Mouse (Mus musculus): ENCODE measurements at regions not wholly inside any gene's neighbourhood (a gene's known extent, or its start where the extent isn't known, plus 50 kb on each side); places are given as distances from the start of the nearest gene placed in this dataset.

- Histone ChIP-seq H3K4me1 (ENCODE audit: control insufficient read depth, insufficient read depth, low read length) (no peaks in the 10 kb centered on the region), H3K9me3 (replicated peaks; ENCODE audit: control insufficient read depth, insufficient read depth, low read length, poor library complexity, severe bottlenecking) (no peaks in the 10 kb centered on the region)
- no peak for TF ChIP-seq POLR2A (IDR thresholded peaks at IDR 0.05; ENCODE audit: insufficient read depth, low read length)
- no peak for TF ChIP-seq EP300 (IDR thresholded peaks at IDR 0.05; ENCODE audit: insufficient read depth, low read depth, low read length)
- no peak for TF ChIP-seq CTCF (IDR thresholded peaks at IDR 0.05; ENCODE audit: low read depth, low read length)
These were observed 527.2 kb upstream of the Robo1 start for GRCm38 (mm10) chr16:71780945-71781344.

GRCm38 (mm10) chr16:71812840-71813239, 495.3 kb upstream of the Robo1 start:
- Histone ChIP-seq H3K4me1 (ENCODE audit: control insufficient read depth, insufficient read depth, low read length) (no peaks in the 10 kb centered on the region), H3K27me3 (ENCODE audit: control insufficient read depth, insufficient read depth, low read length, poor library complexity, severe bottlenecking) (no peaks in the 10 kb centered on the region), H3K36me3 (ENCODE audit: control insufficient read depth, insufficient read depth, low read length, poor library complexity, severe bottlenecking) (no peaks in the 10 kb centered on the region), H3K4me3 (ENCODE audit: low read depth, low read length) (no peak overlapping the region), H3K9me3 (replicated peaks; ENCODE audit: control insufficient read depth, insufficient read depth, low read length, poor library complexity, severe bottlenecking) (no peaks in the 10 kb centered on the region), H3K9ac (ENCODE audit: low read depth, poor library complexity, severe bottlenecking) (no peak overlapping the region), H3K27ac (ENCODE audit: insufficient read depth, low read length) (no peak overlapping the region)
- no peak for TF ChIP-seq EP300 (IDR thresholded peaks at IDR 0.05; ENCODE audit: insufficient read depth, low read depth, low read length)
- TF ChIP-seq CTCF (IDR thresholded peaks at IDR 0.05; ENCODE audit: low read depth, low read length): no peak
- no peak for TF ChIP-seq POLR2A (IDR thresholded peaks at IDR 0.05; ENCODE audit: insufficient read depth, low read length)

More at GRCm38 (mm10) chr16:71780945-71781344, 527.2 kb upstream of the Robo1 start:
- Histone ChIP-seq H3K27me3 (ENCODE audit: control insufficient read depth, insufficient read depth, low read length, poor library complexity, severe bottlenecking) (no peaks in the 10 kb centered on the region), H3K36me3 (ENCODE audit: control insufficient read depth, insufficient read depth, low read length, poor library complexity, severe bottlenecking) (no peaks in the 10 kb centered on the region), H3K9ac (ENCODE audit: low read depth, poor library complexity, severe bottlenecking) (no peak overlapping the region), H3K27ac (ENCODE audit: insufficient read depth, low read length) (no peak overlapping the region), H3K4me3 (ENCODE audit: low read depth, low read length) (no peak overlapping the region)

- no peaks in the 10 kb centered on the region for H3K36me3 ChIP-seq (ENCODE audit: control insufficient read depth, insufficient read depth, low read length, poor library complexity, severe bottlenecking)
- no peak overlapping the region for H3K4me3 ChIP-seq (ENCODE audit: low read depth, low read length)
- no peak overlapping the region for H3K9ac ChIP-seq (ENCODE audit: low read depth, poor library complexity, severe bottlenecking)
- no peak overlapping the region for H3K27ac ChIP-seq (ENCODE audit: insufficient read depth, low read length)
- TF ChIP-seq EP300 (IDR thresholded peaks at IDR 0.05; ENCODE audit: insufficient read depth, low read depth, low read length) (no peak), POLR2A (IDR thresholded peaks at IDR 0.05; ENCODE audit: insufficient read depth, low read length) (no peak), CTCF (IDR thresholded peaks at IDR 0.05; ENCODE audit: low read depth, low read length) (no peak)
- H3K4me1 ChIP-seq (ENCODE audit: control insufficient read depth, insufficient read depth, low read length): no peaks in the 10 kb centered on the region
- no peaks in the 10 kb centered on the region; the same call in 1 of the 2 replicates for H3K9me3 ChIP-seq (replicated peaks; ENCODE audit: control insufficient read depth, insufficient read depth, low read length, poor library complexity, severe bottlenecking)
- H3K27me3 ChIP-seq (ENCODE audit: control insufficient read depth, insufficient read depth, low read length, poor library complexity, severe bottlenecking): no peaks in the 10 kb centered on the region
These were observed 472.8 kb upstream of the Robo1 start for GRCm38 (mm10) chr16:71835325-71835724.

- Histone ChIP-seq H3K27ac (ENCODE audit: insufficient read depth, low read length) (no peak overlapping the region), H3K36me3 (ENCODE audit: control insufficient read depth, insufficient read depth, low read length, poor library complexity, severe bottlenecking) (no peaks in the 10 kb centered on the region), H3K9ac (ENCODE audit: low read depth, poor library complexity, severe bottlenecking) (no peak overlapping the region), H3K4me3 (ENCODE audit: low read depth, low read length) (no peak overlapping the region), H3K9me3 (replicated peaks; ENCODE audit: control insufficient read depth, insufficient read depth, low read length, poor library complexity, severe bottlenecking) (no peaks in the 10 kb centered on the region), H3K4me1 (ENCODE audit: control insufficient read depth, insufficient read depth, low read length) (no peaks in the 10 kb centered on the region), H3K27me3 (ENCODE audit: control insufficient read depth, insufficient read depth, low read length, poor library complexity, severe bottlenecking) (no peaks in the 10 kb centered on the region)
- TF ChIP-seq EP300 (IDR thresholded peaks at IDR 0.05; ENCODE audit: insufficient read depth, low read depth, low read length): no peak
- no peak for TF ChIP-seq POLR2A (IDR thresholded peaks at IDR 0.05; ENCODE audit: insufficient read depth, low read length)
- TF ChIP-seq CTCF (IDR thresholded peaks at IDR 0.05; ENCODE audit: low read depth, low read length): no peak
These were observed 458.0 kb upstream of the Robo1 start for GRCm38 (mm10) chr16:71850097-71850496.

DNA sequence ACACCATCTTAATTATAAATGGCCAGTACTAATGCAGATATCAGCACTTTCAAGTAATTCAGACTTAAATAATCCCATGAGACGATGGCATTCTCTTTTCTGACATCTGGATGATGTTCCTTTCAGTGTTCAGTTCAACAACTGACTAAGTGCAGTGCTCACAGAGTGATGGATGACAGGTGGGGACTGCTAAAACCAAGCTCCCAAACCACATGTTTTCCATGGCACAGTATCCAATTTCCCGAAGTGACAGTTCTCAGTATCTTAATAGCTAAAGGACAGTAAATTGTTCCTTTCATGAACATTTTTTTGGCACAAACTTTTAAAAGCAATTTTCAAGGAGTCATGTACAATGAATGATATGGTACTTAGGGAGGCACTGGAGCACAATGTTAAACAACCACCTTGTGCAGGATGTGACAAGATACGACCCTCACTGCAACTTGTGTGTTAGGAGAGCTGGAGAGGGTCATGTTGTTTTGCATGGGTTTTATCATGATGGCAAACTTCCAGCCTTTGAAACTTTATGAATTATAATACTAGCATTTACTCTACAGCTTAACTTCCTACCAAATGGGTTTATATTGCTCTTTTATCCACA, 456.4 kb upstream of the Robo1 start:
- TF ChIP-seq POLR2A (IDR thresholded peaks at IDR 0.05; ENCODE audit: insufficient read depth, low read length) (no peak), CTCF (IDR thresholded peaks at IDR 0.05; ENCODE audit: low read depth, low read length) (no peak), EP300 (IDR thresholded peaks at IDR 0.05; ENCODE audit: insufficient read depth, low read depth, low read length) (no peak)
- Histone ChIP-seq H3K9ac (ENCODE audit: low read depth, poor library complexity, severe bottlenecking) (no peak overlapping the region), H3K9me3 (replicated peaks; ENCODE audit: control insufficient read depth, insufficient read depth, low read length, poor library complexity, severe bottlenecking) (no peaks in the 10 kb centered on the region), H3K36me3 (ENCODE audit: control insufficient read depth, insufficient read depth, low read length, poor library complexity, severe bottlenecking) (no peaks in the 10 kb centered on the region), H3K4me1 (ENCODE audit: control insufficient read depth, insufficient read depth, low read length) (no peaks in the 10 kb centered on the region), H3K27ac (ENCODE audit: insufficient read depth, low read length) (no peak overlapping the region), H3K27me3 (ENCODE audit: control insufficient read depth, insufficient read depth, low read length, poor library complexity, severe bottlenecking) (no peaks in the 10 kb centered on the region), H3K4me3 (ENCODE audit: low read depth, low read length) (no peak overlapping the region)

- Histone ChIP-seq H3K9ac (ENCODE audit: low read depth, poor library complexity, severe bottlenecking) (no peak overlapping the region), H3K27ac (ENCODE audit: insufficient read depth, low read length) (no peak overlapping the region), H3K9me3 (replicated peaks; ENCODE audit: control insufficient read depth, insufficient read depth, low read length, poor library complexity, severe bottlenecking) (no peaks in the 10 kb centered on the region), H3K36me3 (ENCODE audit: control insufficient read depth, insufficient read depth, low read length, poor library complexity, severe bottlenecking) (no peaks in the 10 kb centered on the region), H3K4me3 (ENCODE audit: low read depth, low read length) (no peak overlapping the region), H3K4me1 (ENCODE audit: control insufficient read depth, insufficient read depth, low read length) (no peaks in the 10 kb centered on the region), H3K27me3 (ENCODE audit: control insufficient read depth, insufficient read depth, low read length, poor library complexity, severe bottlenecking) (no peaks in the 10 kb centered on the region)
- TF ChIP-seq CTCF (IDR thresholded peaks at IDR 0.05; ENCODE audit: low read depth, low read length) (no peak), EP300 (IDR thresholded peaks at IDR 0.05; ENCODE audit: insufficient read depth, low read depth, low read length) (no peak), POLR2A (IDR thresholded peaks at IDR 0.05; ENCODE audit: insufficient read depth, low read length) (no peak)
These were observed 450.2 kb upstream of the Robo1 start for GRCm38 (mm10) chr16:71857877-71858276.

Data from ES-Bruce4 (cell line).